Comparison of ENCODE assay signal across 22 mouse cellular contexts in genomic region chr13:41975918-41976317, GRCm38 (mm10).
A peak's percentile ranks its signal among the peaks of the same experiment; 100 is the strongest.
DNase-seq lines count a peak whose midpoint lies in the region; ATAC-seq lines count a peak whose summit lies in the region.
"Had no signal": no experiment of that assay in that cellular context is flagged by ENCODE, and none has a peak within 500 bp of the region (broad histone marks: within the 10 kb centered on the region; RNA-seq: fewer than 3 reads in every experiment).

No protein-coding gene starts in this region.

- DNase-seq in thymus, postnatal 14 days: peak; percentile 8
- no peak for DNase-seq in thymus, postnatal 36 days
- peak; percentile 47 for DNase-seq in CD4-positive, CD25-positive, alpha-beta regulatory T cell, adult 2 months (ENCODE audit: low read depth, low spot score)
- DNase-seq in frontal cortex, postnatal 10 days (ENCODE audit: low spot score in 2 of 2): no peak
- no peak for DNase-seq in layer of hippocampus, adult 18-20 months (ENCODE audit: low spot score in 2 of 2)
- DNase-seq: adrenal gland, adult 2 months; adrenal gland, postnatal 14 days; B cell, adult 2 months; cerebellum, adult 18-20 months; cerebellum, adult 9-10 months; cerebellum, postnatal 14 days; gastrocnemius, adult 2 months; gastrocnemius, postnatal 14 days; heart, adult 18-20 months; heart, postnatal 10 days; heart, postnatal 36 days had no signal

- ATAC-seq in inflammation-experienced regulatory T-cells, adult 6 months: peak; percentile 75
- no peak for ATAC-seq in cerebellum, adult (ENCODE audit: insufficient number of reproducible peaks, low FRiP score, low TSS enrichment)
- ATAC-seq: forebrain, embryonic 13.5 days; forebrain, embryonic 16.5 days; hindbrain, embryonic 16.5 days; Patski had no signal

Comparison
In these comparisons a context has a peak if more than half of its experiments do, and no peak if none do; other contexts are left out.
1. DNase-seq: peak in thymus, postnatal 14 days (single experiment) and CD4-positive, CD25-positive, alpha-beta regulatory T cell, adult 2 months (single experiment); none in thymus, postnatal 36 days (0 of 2), frontal cortex, postnatal 10 days (0 of 2) and layer of hippocampus, adult 18-20 months (0 of 2).